Mouse (Mus musculus) myocyte (in vitro differentiated cells): Measurements from ENCODE around the gene Meis2.

Experiments used
- E2F4 ChIP-seq: IDR thresholded peaks from one replicate; pipeline ENCODE4 v1.6.1; 2011; ENCODE audit warnings: mild to moderate bottlenecking, control low read depth, moderate library complexity; ENCODE audit not compliant: insufficient read depth
- MAX ChIP-seq: IDR thresholded peaks from one replicate; pipeline ENCODE4 v1.6.1; 2011; ENCODE audit warnings: low read depth, mild to moderate bottlenecking, control low read depth

DNA sequence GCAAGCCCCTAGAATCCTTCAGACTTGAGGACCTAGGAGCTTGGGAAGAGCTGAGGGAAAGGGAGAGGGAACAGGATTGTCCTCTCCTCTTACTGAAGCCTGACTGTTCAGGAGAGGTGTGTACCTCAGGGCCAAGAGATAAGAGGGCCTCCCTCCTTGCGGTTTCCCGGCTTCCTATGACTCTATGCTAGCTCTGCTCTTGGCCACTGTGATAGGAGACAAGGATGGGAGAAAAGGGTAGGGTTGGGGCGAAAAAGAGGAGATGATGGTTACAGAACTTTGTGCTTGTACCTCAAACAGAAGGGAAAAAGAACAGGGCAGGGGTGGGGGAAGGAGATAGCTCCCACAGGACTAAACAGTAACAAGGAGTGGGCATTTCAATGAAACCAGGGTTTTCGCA, 214.7 kb downstream of the Meis2 start:
- no peak for TF ChIP-seq E2F4
- no peak for TF ChIP-seq MAX
